Mouse (Mus musculus) urinary bladder, adult 2 months (tissue): ENCODE data around the gene Mybbp1a. TPM values are rescaled to one million over a fixed set of nuclear protein-coding genes. Genes with fewer than 3 reads are reported as not detected.

Experiments used
- DNase-seq: peaks from one replicate; pipeline ENCODE4 v3.0.0; 2022; ENCODE audit warnings: low spot score
- polyA plus RNA-seq: library from polyadenylated mRNA; depleted of rRNA; stranded (reverse); fragments of >200 nt; gene quantifications from 2 replicates; pipeline ENCODE4 v1.2.3, GENCODE M21; 2012; rRNA removed

The Mybbp1a gene
- 55.1 and 75.5 TPM in 2 replicates for polyA plus RNA-seq

- peak; percentile 92 for DNase-seq
Observed at GRCm38 (mm10) chr11:72440965-72441664, at the start of gene Mybbp1a. TSS of gene Mybbp1a (plus strand) at chr11:72441355.

GRCm38 (mm10) chr11:72393243-72393642, 47.9 kb upstream of the Mybbp1a start:
- no peak for DNase-seq

GRCm38 (mm10) chr11:72393669-72394068, 47.5 kb upstream of the Mybbp1a start:
- DNase-seq = no peak

- no peak for DNase-seq
Observed at GRCm38 (mm10) chr11:72394694-72395093, 46.5 kb upstream of the Mybbp1a start.

- DNase-seq = no peak
Observed at GRCm38 (mm10) chr11:72395652-72396051, 45.5 kb upstream of the Mybbp1a start.

GRCm38 (mm10) chr11:72396621-72397020, 44.5 kb upstream of the Mybbp1a start:
- DNase-seq = no peak

- DNase-seq = no peak
Observed at GRCm38 (mm10) chr11:72397072-72397471, 44.1 kb upstream of the Mybbp1a start.

- no peak for DNase-seq
Observed at GRCm38 (mm10) chr11:72397811-72398525, 43.2 kb upstream of the Mybbp1a start.

- no peak for DNase-seq
Observed at GRCm38 (mm10) chr11:72401068-72401467, 40.1 kb upstream of the Mybbp1a start.

GRCm38 (mm10) chr11:72402017-72402416, 39.1 kb upstream of the Mybbp1a start:
- DNase-seq = no peak

GRCm38 (mm10) chr11:72402969-72403368, 38.2 kb upstream of the Mybbp1a start:
- DNase-seq = no peak

GRCm38 (mm10) chr11:72405532-72405931, 35.6 kb upstream of the Mybbp1a start:
- no peak for DNase-seq

- DNase-seq = no peak
Observed at GRCm38 (mm10) chr11:72406079-72406675, 35.0 kb upstream of the Mybbp1a start.

GRCm38 (mm10) chr11:72407081-72407480, 34.1 kb upstream of the Mybbp1a start:
- DNase-seq = no peak

- no peak for DNase-seq
Observed at GRCm38 (mm10) chr11:72407574-72407973, 33.6 kb upstream of the Mybbp1a start.

- DNase-seq = no peak
Observed at GRCm38 (mm10) chr11:72408451-72409170, 32.5 kb upstream of the Mybbp1a start.

- DNase-seq = no peak
Observed at GRCm38 (mm10) chr11:72409649-72410385, 31.3 kb upstream of the Mybbp1a start.

GRCm38 (mm10) chr11:72410521-72411092, 30.5 kb upstream of the Mybbp1a start:
- DNase-seq = no peak

GRCm38 (mm10) chr11:72411093-72411921, 29.8 kb upstream of the Mybbp1a start, which contains the start of gene Smtnl2:
TSS of gene Smtnl2 (minus strand) at chr11:72411713.
- peak; percentile 71 for DNase-seq

- DNase-seq = no peak
Observed at GRCm38 (mm10) chr11:72411945-72412344, 29.2 kb upstream of the Mybbp1a start.
